Mouse (Mus musculus) kidney, adult 10 weeks (tissue): ENCODE data around the gene Creb3l4. TPM values are rescaled to one million over a fixed set of nuclear protein-coding genes. Genes with fewer than 3 reads are reported as not detected.

Experiments used
- polyA plus RNA-seq: library from polyadenylated mRNA; stranded (reverse); fragments of 350-450 nt; fragmentation: Illumina TruSeq; extraction: RNeasy Lipid Tissue Mini Kit (QIAGEN cat#74804); gene quantifications from one replicate; pipeline ENCODE4 v1.2.3, GENCODE M21; 2014; ENCODE audit warnings: low read depth, low replicate concordance

The Creb3l4 gene
- polyA plus RNA-seq, result 0.32 TPM

GRCm38 (mm10) chr3:90242984-90243775 lies at the start of gene Creb3l4:
TSS of gene Creb3l4 (minus strand) at chr3:90243512.

GRCm38 (mm10) chr3:90292345-90293275 lies 49.3 kb upstream of the Creb3l4 start, which contains the start of gene Gatad2b:
TSS of gene Gatad2b (plus strand) at chr3:90293178.

GRCm38 (mm10) chr3:90265034-90265931 lies 22.0 kb upstream of the Creb3l4 start, which contains the start of gene Dennd4b:
TSS of gene Dennd4b (plus strand) at chr3:90265185.

GRCm38 (mm10) chr3:90253653-90254418 lies 10.5 kb upstream of the Creb3l4 start, which contains the start of gene Crtc2:
TSS of gene Crtc2 (plus strand) at chr3:90254163.

GRCm38 (mm10) chr3:90247960-90248745 lies 4.8 kb upstream of the Creb3l4 start, which contains the start of gene Slc39a1:
TSS of gene Slc39a1 (plus strand) at chr3:90248172.

GRCm38 (mm10) chr3:90231507-90232333 lies 11.6 kb downstream of the Creb3l4 start, which contains the start of gene Jtb:
TSS of gene Jtb (plus strand) at chr3:90231597.

GRCm38 (mm10) chr3:90213377-90213866 lies 29.9 kb downstream of the Creb3l4 start, which contains the start of the genes Rps27 and Rab13:
TSS of gene Rps27 (minus strand) at chr3:90213651.
TSS of gene Rab13 (plus strand) at chr3:90213695.

Other genes with a start within 250 kb of the Creb3l4 start
- gene Hax1, start 244.7 kb downstream of the Creb3l4 start, polyA plus RNA-seq, result 123 TPM
- 116 TPM for gene 4933434E20Rik, start 191.9 kb downstream of the Creb3l4 start, polyA plus RNA-seq
- 76.3 TPM for gene Ubap2l, start 190.9 kb downstream of the Creb3l4 start, polyA plus RNA-seq
- 118 TPM for gene Tpm3, start 170.9 kb downstream of the Creb3l4 start, polyA plus RNA-seq
- gene Nup210l, start 139.4 kb downstream of the Creb3l4 start, polyA plus RNA-seq, result 0.12 TPM
- 1,276 TPM for gene Rps27, start 29.9 kb downstream of the Creb3l4 start, polyA plus RNA-seq
- gene Rab13, start 29.8 kb downstream of the Creb3l4 start, polyA plus RNA-seq, result 6.3 TPM
- 143 TPM for gene Jtb, start 11.9 kb downstream of the Creb3l4 start, polyA plus RNA-seq
- gene Slc39a1, start 4.7 kb upstream of the Creb3l4 start, polyA plus RNA-seq, result 60.1 TPM
- 6.4 TPM for gene Crtc2, start 10.7 kb upstream of the Creb3l4 start, polyA plus RNA-seq
- gene Dennd4b, start 21.7 kb upstream of the Creb3l4 start, polyA plus RNA-seq, result 0.69 TPM
- 25.6 TPM for gene Gatad2b, start 49.7 kb upstream of the Creb3l4 start, polyA plus RNA-seq
- not detected for gene Slc27a3, start 146.4 kb upstream of the Creb3l4 start, polyA plus RNA-seq
- gene Ints3, start 190.1 kb upstream of the Creb3l4 start, polyA plus RNA-seq, result 10.3 TPM
- 16.3 TPM for gene Npr1, start 222.4 kb upstream of the Creb3l4 start, polyA plus RNA-seq
- gene Ilf2, start 232.6 kb upstream of the Creb3l4 start, polyA plus RNA-seq, result 49.2 TPM
- 60.7 TPM for gene Snapin, start 247.5 kb upstream of the Creb3l4 start, polyA plus RNA-seq